Mouse (Mus musculus) urinary bladder, adult 18-20 months (tissue): ENCODE data around the gene Dixdc1.
A peak's percentile ranks its signal among the peaks of the same experiment; 100 is the strongest.
"Not testable (repeated sequence)": the region's sequence is repeated elsewhere in the genome, so short reads cannot be mapped to it uniquely, and the experiment has no call there.

Experiments used
- DNase-seq, 2 experiments: peaks; one replicate each; pipeline ENCODE4 v3.0.0; 2022; ENCODE audit warnings: low spot score in 2 of 2, mixed read lengths in 2 of 2

Gene Dixdc1

DNA sequence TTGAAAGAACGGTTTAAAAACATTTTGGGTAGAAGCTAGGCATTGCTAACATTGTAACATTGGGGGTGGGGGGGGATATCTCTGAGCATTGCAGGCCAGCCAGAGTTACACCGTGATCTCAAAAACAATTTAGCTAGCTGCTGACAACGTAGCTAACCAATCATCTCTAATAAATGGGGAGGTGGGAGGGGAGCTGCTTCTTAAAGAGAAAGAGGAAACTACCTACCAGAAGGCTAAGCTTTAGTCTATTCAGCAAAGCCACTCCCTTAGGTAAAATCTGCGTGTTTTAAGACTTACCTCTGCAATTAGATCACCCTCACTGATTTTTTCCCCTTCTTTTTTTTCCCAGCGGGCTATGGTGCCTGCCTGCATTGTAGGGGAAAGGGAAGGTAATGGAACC is 80.9 kb downstream of the Dixdc1 start:
- no peak for DNase-seq

DNA sequence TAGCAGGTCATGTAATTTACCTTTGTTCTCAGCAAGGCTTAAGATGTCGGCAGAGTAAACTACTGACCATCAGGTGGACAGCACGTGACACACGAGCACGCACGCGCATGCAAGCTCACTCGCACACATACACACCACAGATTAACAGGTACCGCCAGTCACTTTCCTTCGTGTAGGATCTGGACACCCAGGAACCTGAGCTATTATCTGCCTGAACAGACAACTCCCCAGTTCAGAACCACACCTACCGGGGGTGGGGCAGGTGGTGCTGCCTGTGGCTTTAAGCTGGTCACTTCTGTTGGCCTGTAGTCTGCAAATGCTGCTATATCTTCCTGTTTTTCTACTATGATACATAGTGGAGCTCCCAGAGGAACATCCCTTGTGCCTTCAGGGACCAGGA is 88.8 kb downstream of the Dixdc1 start:
- no peak for DNase-seq

DNA sequence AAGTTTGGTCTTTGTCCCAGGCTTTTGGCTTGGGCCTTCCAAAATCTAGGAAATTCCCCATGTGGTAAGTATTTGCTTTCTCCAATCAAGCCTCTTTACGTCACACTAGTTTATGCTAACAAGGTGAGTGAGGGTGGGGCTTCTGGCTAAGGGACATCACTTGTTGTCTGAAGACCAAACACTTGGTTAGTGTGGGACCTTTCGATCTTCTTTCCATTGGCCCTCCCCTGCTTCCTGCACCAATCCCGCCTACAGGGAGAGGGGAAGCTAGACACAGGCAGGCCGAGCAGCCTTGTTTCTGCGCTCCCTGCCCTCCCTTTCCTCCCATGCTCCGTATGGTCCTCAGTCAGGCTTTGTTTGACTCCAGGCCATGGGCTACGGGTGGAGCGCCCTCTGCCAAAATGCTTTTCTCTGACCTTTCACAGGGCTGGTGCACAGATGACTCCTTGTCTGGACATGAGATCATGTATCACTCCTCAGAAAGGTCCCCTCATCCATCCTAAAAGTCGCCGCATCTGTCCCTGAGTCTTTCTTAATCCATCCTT is 92.4 kb downstream of the Dixdc1 start:
- no peak for DNase-seq

DNA sequence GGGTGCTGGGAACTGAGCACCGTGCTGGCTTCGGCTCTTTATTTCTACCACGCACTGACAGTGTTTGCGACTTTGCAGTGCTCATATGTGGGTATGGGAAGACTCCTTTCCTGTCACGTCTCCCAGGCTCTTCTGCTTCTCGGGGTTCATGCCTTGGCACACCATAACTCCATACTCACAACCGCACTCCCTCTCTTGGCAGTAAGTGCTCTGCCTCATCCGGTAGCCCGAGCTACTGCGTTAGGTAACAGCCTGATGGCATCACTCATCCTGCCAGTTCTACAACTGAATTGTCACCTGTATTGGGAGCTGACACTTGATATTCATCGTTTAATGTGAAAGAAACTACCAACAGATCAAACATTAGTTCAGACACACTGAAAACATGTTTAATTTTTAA is 105.0 kb downstream of the Dixdc1 start:
- DNase-seq = no peak

DNA sequence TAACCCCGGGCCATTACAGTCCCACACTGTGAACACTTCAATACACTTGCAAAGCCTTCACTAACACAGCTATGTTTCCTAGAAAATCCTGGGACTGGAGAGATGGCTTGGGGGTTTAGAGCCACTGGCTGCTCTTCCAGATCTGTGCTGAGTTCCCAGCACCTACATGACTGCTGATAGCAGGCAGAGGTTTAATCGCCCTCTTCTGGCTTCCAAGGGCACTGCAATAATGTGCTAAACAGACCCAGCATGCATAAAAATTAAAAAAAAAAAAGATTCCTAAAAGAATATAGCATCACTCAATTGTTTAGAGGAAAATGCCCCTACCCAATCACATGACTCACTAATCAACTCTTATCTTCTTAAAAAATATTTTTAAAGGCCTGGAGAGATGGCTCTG is 106.3 kb downstream of the Dixdc1 start:
- no peak for DNase-seq

DNA sequence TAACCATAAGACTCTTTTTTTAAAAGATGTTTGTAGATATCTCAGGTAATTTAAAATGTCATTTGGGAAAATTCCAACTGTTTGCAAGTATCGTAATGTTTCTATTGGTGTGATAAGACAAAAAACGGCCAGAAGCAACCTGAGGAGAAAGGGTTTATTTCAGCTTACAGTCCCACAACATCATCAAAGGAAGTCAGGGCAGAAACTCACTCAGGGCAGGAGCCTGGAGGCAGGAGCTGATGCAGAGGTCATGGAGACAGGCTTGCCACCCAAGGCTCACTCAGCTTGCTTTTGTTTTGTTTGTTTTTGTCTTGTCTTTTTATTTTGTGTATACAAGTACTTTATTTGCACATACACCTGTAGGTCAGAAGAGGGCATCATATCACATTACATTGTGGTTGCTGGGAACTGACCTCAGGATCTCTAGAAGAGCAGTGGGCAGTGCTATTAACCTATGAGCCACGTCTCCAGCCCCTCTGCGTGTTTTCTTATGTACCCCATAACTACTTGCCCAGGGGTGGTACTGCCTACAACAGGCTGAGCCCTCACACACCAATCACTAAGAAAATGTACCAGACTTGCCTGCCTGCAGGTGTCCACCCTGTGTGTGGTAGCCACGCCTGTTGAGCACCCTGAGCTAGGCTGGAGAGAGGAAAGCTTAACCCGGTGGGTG is 107.2 kb downstream of the Dixdc1 start:
- no peak for DNase-seq

DNA sequence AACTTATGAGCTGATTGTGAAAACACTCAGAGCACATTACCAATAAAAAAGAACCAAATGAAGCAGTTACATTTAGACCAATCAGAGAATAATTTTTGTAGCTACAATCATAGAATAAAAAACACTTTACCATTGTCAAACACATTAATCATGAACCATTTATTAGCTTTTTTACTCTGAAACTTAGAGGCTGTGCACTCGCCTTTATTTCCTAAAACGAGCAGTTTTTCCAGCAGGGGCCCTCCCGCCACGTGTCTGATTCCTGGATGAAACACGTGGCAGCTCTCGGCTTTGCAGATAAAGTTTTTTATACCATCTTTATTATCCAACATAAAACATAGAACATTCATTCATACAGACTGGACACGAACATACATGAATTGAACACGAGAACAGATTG is 108.4 kb downstream of the Dixdc1 start:
- not testable (repeated sequence) for DNase-seq

DNA sequence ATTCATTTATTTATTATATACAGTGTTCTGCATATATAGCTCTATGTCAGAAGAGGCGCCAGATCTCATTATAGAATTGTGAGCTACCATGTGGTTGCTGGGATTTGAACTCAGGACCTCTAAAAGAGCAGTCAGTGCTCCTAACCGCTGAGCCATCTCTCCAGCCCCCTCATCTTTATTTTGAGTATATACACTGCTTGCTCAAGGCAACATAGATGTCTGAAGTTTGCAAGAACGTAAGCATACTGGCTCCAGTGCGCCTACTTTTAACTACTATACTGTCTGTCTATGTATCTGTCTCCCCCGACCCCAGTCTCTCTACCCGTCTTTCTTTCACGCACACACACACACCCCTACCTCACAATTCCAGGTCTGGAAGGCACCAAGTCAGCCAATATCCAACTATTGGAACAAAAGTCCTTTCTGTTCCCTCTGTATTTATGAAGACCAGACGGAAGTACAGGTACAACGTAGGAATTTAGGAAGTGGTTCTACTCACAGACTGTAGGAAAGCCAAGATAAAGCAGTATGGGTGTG is 121.5 kb downstream of the Dixdc1 start:
- no peak for DNase-seq

DNA sequence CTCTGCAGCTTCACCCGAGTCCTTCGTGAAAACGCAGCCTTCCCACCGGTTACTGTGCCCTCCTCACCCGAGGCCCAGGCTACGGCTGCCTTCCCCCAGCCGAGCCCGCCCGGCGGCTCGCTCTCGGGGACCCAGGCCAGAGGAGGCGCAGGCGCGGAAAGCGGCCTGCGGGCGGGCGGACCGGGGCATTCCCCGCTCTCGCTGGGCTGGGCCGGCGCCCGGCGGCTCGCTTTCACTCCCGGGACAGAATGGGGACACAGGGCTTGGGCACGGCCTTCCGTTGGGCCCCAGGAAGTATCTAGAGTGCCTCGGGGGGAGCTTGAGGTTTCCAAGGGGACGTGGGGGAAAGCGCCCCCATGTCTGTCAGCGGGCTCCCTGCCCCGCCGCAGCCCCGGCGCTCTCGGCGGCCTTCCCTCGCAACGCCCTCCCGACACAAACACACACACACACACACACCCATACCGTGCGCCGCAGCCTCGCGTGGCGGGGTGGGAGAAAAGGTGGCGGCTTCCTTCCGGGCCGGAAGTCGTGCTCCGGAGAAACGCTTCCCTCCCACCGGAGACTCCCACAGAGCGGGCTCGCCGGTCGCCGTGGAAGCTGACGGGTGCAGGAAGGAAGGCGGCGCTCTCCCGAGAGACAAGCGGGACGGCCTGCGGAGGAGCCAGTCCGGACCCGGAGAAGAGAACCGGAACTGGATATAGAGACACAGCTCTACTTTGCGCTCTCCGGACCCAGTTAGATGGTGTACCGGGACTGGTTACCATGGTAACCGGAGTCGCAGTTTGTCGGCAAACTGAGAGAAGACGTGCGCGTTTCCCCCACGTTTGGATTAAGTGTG is 122.3 kb downstream of the Dixdc1 start, which contains the start of the genes Pih1d2 and Nkapd1:
Pih1d2 (plus strand) TSS at position 556 of the 838 bp plus-strand sequence.
Nkapd1 (minus strand) TSS at position 699 of the 838 bp plus-strand sequence.
- peak; percentile 71 to 87 for DNase-seq

DNA sequence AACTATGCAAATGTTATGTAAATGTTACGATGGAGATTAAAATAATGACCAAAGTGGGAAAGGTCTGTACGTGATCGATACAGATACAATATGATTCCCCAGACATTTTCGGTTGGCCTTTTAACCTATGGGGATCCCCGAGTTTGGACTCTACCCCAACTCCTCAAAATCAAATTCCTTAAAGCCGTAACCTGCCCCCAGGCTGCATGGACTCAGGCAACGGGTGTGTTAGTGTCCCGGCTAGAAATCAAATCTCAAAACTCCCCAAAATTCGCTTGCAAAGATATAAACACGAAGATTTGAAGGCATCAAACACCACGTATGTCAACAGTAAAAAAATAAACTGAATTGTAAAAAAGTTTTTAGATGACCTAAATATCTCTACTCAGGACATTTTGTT is 123.2 kb downstream of the Dixdc1 start:
- no peak for DNase-seq
